Mouse (Mus musculus) T-helper 17 cell (primary cell): ENCODE results near the gene Clybl.

Experiments
- in situ Hi-C, 2 experiments: fragments of 300-600 bp; cut with MboI, MseI; formaldehyde crosslinking; loops; 1 replicate in 1 of 2; 2 replicates in 1 of 2; pipeline ENCODE4 v1.15.1; 2025; ENCODE audit warnings: high pct_unique_total_duplicates in 2 of 2

Clybl gene

GRCm38 (mm10) chr14:122181078-122181814 lies at the start of gene Clybl:
TSS of gene Clybl (plus strand) at chr14:122181704.
- in situ Hi-C loops, result no loop called here

- in situ Hi-C loops, result no loop called here
Measured at GRCm38 (mm10) chr14:122136368-122136928, 45.1 kb upstream of the Clybl start.

- in situ Hi-C loops, result no loop called here
Measured at GRCm38 (mm10) chr14:122137234-122137633, 44.3 kb upstream of the Clybl start.

GRCm38 (mm10) chr14:122140126-122140525 lies 41.4 kb upstream of the Clybl start:
- in situ Hi-C loops, result no loop called here

GRCm38 (mm10) chr14:122143585-122144269 lies 37.8 kb upstream of the Clybl start:
- in situ Hi-C loops, result no loop called here

GRCm38 (mm10) chr14:122145374-122145773 lies 36.1 kb upstream of the Clybl start:
- in situ Hi-C loops, result no loop called here

GRCm38 (mm10) chr14:122150616-122151015 lies 30.9 kb upstream of the Clybl start:
- in situ Hi-C loops, result no loop called here

- in situ Hi-C loops, result no loop called here
Measured at GRCm38 (mm10) chr14:122157738-122158137, 23.8 kb upstream of the Clybl start.

GRCm38 (mm10) chr14:122160916-122161315 lies 20.6 kb upstream of the Clybl start:
- in situ Hi-C loops, result no loop called here

GRCm38 (mm10) chr14:122168912-122169311 lies 12.6 kb upstream of the Clybl start:
- in situ Hi-C loops, result no loop called here

- in situ Hi-C loops, result loop anchor here in 1 of 2 experiments (10.0 kb wide), 1 partner anchor 865 kb away; no protein-coding TSS in a partner anchor
Measured at GRCm38 (mm10) chr14:122170202-122170781, 11.2 kb upstream of the Clybl start.

- in situ Hi-C loops, result loop anchor here in 1 of 2 experiments (10.0 kb wide), 1 partner anchor 866 kb away; no protein-coding TSS in a partner anchor
Measured at GRCm38 (mm10) chr14:122171031-122171430, 10.5 kb upstream of the Clybl start.

GRCm38 (mm10) chr14:122176263-122176798 lies 5.2 kb upstream of the Clybl start:
- in situ Hi-C loops, result loop anchor here in 1 of 2 experiments (10.0 kb wide), 1 partner anchor 872 kb away; no protein-coding TSS in a partner anchor

- in situ Hi-C loops, result loop anchor here in 1 of 2 experiments (10.0 kb wide), 1 partner anchor 874 kb away; no protein-coding TSS in a partner anchor
Measured at GRCm38 (mm10) chr14:122179262-122179661, 2.2 kb upstream of the Clybl start.

- in situ Hi-C loops, result no loop called here
Measured at GRCm38 (mm10) chr14:122181815-122182157, 282 bp downstream of the Clybl start.

GRCm38 (mm10) chr14:122182220-122182619 lies 716 bp downstream of the Clybl start:
- in situ Hi-C loops, result no loop called here

GRCm38 (mm10) chr14:122183974-122184373 lies 2.5 kb downstream of the Clybl start:
- in situ Hi-C loops, result no loop called here

GRCm38 (mm10) chr14:122188250-122188649 lies 6.7 kb downstream of the Clybl start:
- in situ Hi-C loops, result no loop called here

GRCm38 (mm10) chr14:122189901-122190300 lies 8.4 kb downstream of the Clybl start:
- in situ Hi-C loops, result no loop called here

GRCm38 (mm10) chr14:122190527-122190926 lies 9.0 kb downstream of the Clybl start:
- in situ Hi-C loops, result no loop called here

- in situ Hi-C loops, result no loop called here
Measured at GRCm38 (mm10) chr14:122190941-122191510, 9.5 kb downstream of the Clybl start.
